Mouse (Mus musculus) intestine, embryonic 15.5 days (tissue): ENCODE measurements around the gene 1700123L14Rik. TPM values are rescaled to one million over a fixed set of nuclear protein-coding genes. Genes with fewer than 3 reads are reported as not detected.

Experiments used
- polyA plus RNA-seq: library from polyadenylated mRNA; unstranded; fragments of >200 nt; fragmentation: Nextera tagmentation; extraction: Ambion mirVana; gene quantifications from 2 replicates; pipeline ENCODE4 v1.2.1, GENCODE M21; 2015

1700123L14Rik gene
- polyA plus RNA-seq, 1 experiment from 2014 or later = not detected

Other genes with a start within 250 kb of the 1700123L14Rik start
- gene Fam19a1, start 53.1 kb downstream of the 1700123L14Rik start, polyA plus RNA-seq = 6.0 and 6.5 TPM in 2 replicates